Mouse (Mus musculus) C2C12 (cell line): ENCODE measurements around the gene Elp5. TPM values are rescaled to one million over a fixed set of nuclear protein-coding genes. Genes with fewer than 3 reads are reported as not detected.

Source experiments
- H3K27me3 ChIP-seq: one replicate; pipeline ENCODE4 v1.6.1; 2011; ENCODE audit not compliant: control insufficient read depth, insufficient read depth, insufficient read length
- H3K36me3 ChIP-seq: one replicate; pipeline ENCODE4 v1.6.1; 2011; ENCODE audit not compliant: control insufficient read depth, insufficient read depth
- H3K4me3 ChIP-seq: one replicate; pipeline ENCODE4 v1.5.1; 2011; ENCODE audit warnings: mild to moderate bottlenecking, control low read depth; ENCODE audit not compliant: poor library complexity, insufficient read depth, severe bottlenecking
- H3K79me2 ChIP-seq: one replicate; pipeline ENCODE4 v1.6.1; 2011; ENCODE audit not compliant: control insufficient read depth, insufficient read depth
- H3K79me3 ChIP-seq: one replicate; pipeline ENCODE4 v1.6.1; 2011; ENCODE audit warnings: low read depth, control low read depth
- H3ac ChIP-seq: one replicate; pipeline ENCODE3; 2011; ENCODE audit warnings: low read depth; ENCODE audit not compliant: control insufficient read depth, insufficient read length
- CEBPB ChIP-seq: IDR thresholded peaks from one replicate; pipeline ENCODE4 v1.6.1; 2011; ENCODE audit warnings: low read depth, mild to moderate bottlenecking, control low read depth, moderate library complexity
- CTCF ChIP-seq: IDR thresholded peaks from one replicate; pipeline ENCODE4 v1.5.1; 2011; ENCODE audit not compliant: control insufficient read depth, insufficient read depth, insufficient read length
- FOSL1 ChIP-seq: IDR thresholded peaks from one replicate; pipeline ENCODE4 v1.8.0; 2011; ENCODE audit warnings: mild to moderate bottlenecking, low read length; ENCODE audit not compliant: poor library complexity, insufficient read depth, severe bottlenecking
- MAX ChIP-seq: IDR thresholded peaks from one replicate; pipeline ENCODE4 v1.6.1; 2011; ENCODE audit warnings: mild to moderate bottlenecking, control low read depth
- MYOD1 ChIP-seq: IDR thresholded peaks from one replicate; pipeline ENCODE4 v1.6.1; 2011; ENCODE audit warnings: low read depth; ENCODE audit not compliant: control insufficient read depth, insufficient read length
- MYOG ChIP-seq: IDR thresholded peaks from one replicate; pipeline ENCODE4 v1.6.1; 2011; ENCODE audit not compliant: control insufficient read depth, insufficient read length; ENCODE audit errors: extremely low read depth
- USF1 ChIP-seq: IDR thresholded peaks from one replicate; pipeline ENCODE4 v1.6.1; 2011; ENCODE audit warnings: low read depth, mild to moderate bottlenecking, control low read depth, moderate library complexity
- polyA plus RNA-seq: library from polyadenylated mRNA; unstranded; fragments of >200 nt; fragmentation: generic; extraction: Trizol; gene quantifications from one replicate; pipeline ENCODE4 v1.2.1, GENCODE M21; 2012; ENCODE audit warnings: missing spikeins

Gene Elp5
- polyA plus RNA-seq, 1 experiment = 111 TPM

- peak overlapping the region; percentile 20 for H3ac ChIP-seq
- peaks cover 85% of the 10 kb centered on the region for H3K79me2 ChIP-seq
- H3K36me3 ChIP-seq = peaks cover 58% of the 10 kb centered on the region
- H3K27me3 ChIP-seq = no peaks in the 10 kb centered on the region
- TF ChIP-seq MAX (no peak), CTCF (no peak), USF1 (no peak), MYOD1 (no peak), MYOG (no peak), FOSL1 (no peak), CEBPB (no peak)
- peaks cover 61% of the 10 kb centered on the region for H3K79me3 ChIP-seq
- H3K4me3 ChIP-seq = no peak overlapping the region
Measured at GRCm38 (mm10) chr11:69982877-69983276, 560 bp upstream of the Elp5 start.

GRCm38 (mm10) chr11:69981141-69981762, 1.1 kb downstream of the Elp5 start, which contains the start of gene Ctdnep1:
Ctdnep1 (plus strand) TSS chr11:69981156.
- H3K36me3 ChIP-seq = peaks cover 55% of the 10 kb centered on the region
- H3K79me2 ChIP-seq = peaks cover 80% of the 10 kb centered on the region
- peak within 1 kb of the TSS; percentile 94 for H3K4me3 ChIP-seq
- no peaks in the 10 kb centered on the region for H3K27me3 ChIP-seq
- H3ac ChIP-seq = peak within 1 kb of the TSS; percentile 97
- peaks cover 66% of the 10 kb centered on the region for H3K79me3 ChIP-seq
- no peak for TF ChIP-seq USF1
- TF ChIP-seq MAX = no peak
- no peak for TF ChIP-seq MYOG
- TF ChIP-seq CEBPB = no peak
- no peak for TF ChIP-seq CTCF
- TF ChIP-seq MYOD1 = no peak
- TF ChIP-seq FOSL1 = no peak

GRCm38 (mm10) chr11:69980196-69981140, 1.8 kb downstream of the Elp5 start:
- Histone ChIP-seq H3K4me3 (peak overlapping the region; percentile 94), H3K36me3 (peaks cover 55% of the 10 kb centered on the region), H3K79me3 (peaks cover 66% of the 10 kb centered on the region), H3ac (peak overlapping the region; percentile 97), H3K27me3 (no peaks in the 10 kb centered on the region), H3K79me2 (peaks cover 76% of the 10 kb centered on the region)
- TF ChIP-seq MAX (peak; percentile 20), MYOD1 (no peak), USF1 (peak; percentile 11), CTCF (no peak), MYOG (no peak), CEBPB (peak; percentile 30), FOSL1 (no peak)

GRCm38 (mm10) chr11:69979827-69980195, 2.5 kb downstream of the Elp5 start:
- Histone ChIP-seq H3K79me2 (peaks cover 70% of the 10 kb centered on the region), H3K27me3 (no peaks in the 10 kb centered on the region), H3K4me3 (peak overlapping the region; percentile 94), H3K36me3 (peaks cover 55% of the 10 kb centered on the region), H3K79me3 (peaks cover 61% of the 10 kb centered on the region), H3ac (peak overlapping the region; percentile 90)
- TF ChIP-seq FOSL1 (no peak), MAX (no peak), CEBPB (no peak), MYOD1 (no peak), CTCF (no peak), MYOG (no peak), USF1 (no peak)

GRCm38 (mm10) chr11:69976271-69976670, 6.0 kb downstream of the Elp5 start:
- Histone ChIP-seq H3K79me2 (peaks cover 34% of the 10 kb centered on the region), H3K36me3 (peaks cover 70% of the 10 kb centered on the region), H3K4me3 (no peak overlapping the region), H3ac (no peak overlapping the region), H3K27me3 (no peaks in the 10 kb centered on the region), H3K79me3 (peaks cover 31% of the 10 kb centered on the region)
- no peak for TF ChIP-seq FOSL1
- no peak for TF ChIP-seq MAX
- no peak for TF ChIP-seq CEBPB
- TF ChIP-seq USF1 = no peak
- TF ChIP-seq CTCF = no peak
- no peak for TF ChIP-seq MYOD1
- TF ChIP-seq MYOG = no peak
